Mouse (Mus musculus): ENCODE results near the gene Sec31a. TPM values are rescaled to one million over a fixed set of nuclear protein-coding genes. Genes with fewer than 3 reads are reported as not detected.

Gene Sec31a
- total and polyA plus RNA-seq, 3 experiments = 61.2 to 165 TPM; not detected in 1

- DNase-seq (ENCODE audit: low read depth, low spot score) = no peak
- Histone ChIP-seq H3K79me2 (ENCODE audit: control insufficient read depth, insufficient read depth, low read length, poor library complexity) (no peaks in the 10 kb centered on the region), H3K4me3 (ENCODE audit: control insufficient read depth in 1 of 2, insufficient read depth in 1 of 2, low read depth in 2 of 2, low read length in 2 of 2) (no peak overlapping the region), H3K4me1 (ENCODE audit: control insufficient read depth in 1 of 2, insufficient read depth in 2 of 2, low read length in 2 of 2) (no peaks in the 10 kb centered on the region), H3K9me3 (replicated peaks; ENCODE audit: insufficient read depth, low read length) (no peaks in the 10 kb centered on the region), H3K27me3 (ENCODE audit: control insufficient read depth in 1 of 2, insufficient read depth in 2 of 2, low read length in 2 of 2) (no peaks in the 10 kb centered on the region; a peak in 1 of 4 replicates), H3K9ac (ENCODE audit: control insufficient read depth, low read depth, low read length, poor library complexity, severe bottlenecking) (no peak overlapping the region), H3K36me3 (ENCODE audit: control insufficient read depth in 1 of 2, insufficient read depth in 2 of 2, low read length in 2 of 2) (no peaks in the 10 kb centered on the region), H3K27ac (ENCODE audit: control insufficient read depth, low read depth, low read length) (no peak overlapping the region)
- TF ChIP-seq CTCF (IDR thresholded peaks at IDR 0.05 in 2 of 3, conservative IDR thresholded peaks at IDR 0.05 in 1 of 3; ENCODE audit: control insufficient read depth in 1 of 3, insufficient read depth in 1 of 3, low read depth in 2 of 3, low read length in 3 of 3, poor library complexity in 1 of 3, severe bottlenecking in 1 of 3) (no peak), MEF2A (IDR thresholded peaks at IDR 0.05; ENCODE audit: extremely low read depth, insufficient replicate concordance, low read depth, low read length, poor library complexity, severe bottlenecking) (no peak), NRF1 (IDR thresholded peaks at IDR 0.05; ENCODE audit: insufficient read depth, low read depth, low read length, poor library complexity, severe bottlenecking) (no peak), ZMIZ1 (IDR thresholded peaks at IDR 0.05; ENCODE audit: low read depth, low read length) (no peak), POLR2AphosphoS5 (IDR thresholded peaks at IDR 0.05; ENCODE audit: borderline replicate concordance, low read depth, low read length) (no peak), POLR2AphosphoS2 (IDR thresholded peaks at IDR 0.05; ENCODE audit: low read length) (no peak), ELF1 (IDR thresholded peaks at IDR 0.05; ENCODE audit: low read depth, low read length) (no peak), UBTF (IDR thresholded peaks at IDR 0.05; ENCODE audit: borderline replicate concordance, insufficient read depth, low read depth, low read length) (no peak), SMC3 (IDR thresholded peaks at IDR 0.05; ENCODE audit: low read depth, low read length) (no peak)
Observed at GRCm38 (mm10) chr5:100343087-100343486, 72.9 kb downstream of the Sec31a start.

- no peak for TF ChIP-seq MAZ (IDR thresholded peaks at IDR 0.05; ENCODE audit: low read depth, low read length)
- no peak for TF ChIP-seq RAD21 (IDR thresholded peaks at IDR 0.05; ENCODE audit: low read depth, low read length)
- no peak for TF ChIP-seq MXI1 (IDR thresholded peaks at IDR 0.05; ENCODE audit: low read depth, low read length)
- TF ChIP-seq SIN3A (IDR thresholded peaks at IDR 0.05; ENCODE audit: low read length) = no peak
- no peak for TF ChIP-seq BHLHE40 (IDR thresholded peaks at IDR 0.05; ENCODE audit: borderline replicate concordance, low read depth, low read length)
- TF ChIP-seq POLR2AphosphoS5 (IDR thresholded peaks at IDR 0.05; ENCODE audit: borderline replicate concordance, low read depth, low read length) = no peak
- TF ChIP-seq JUND (IDR thresholded peaks at IDR 0.05; ENCODE audit: low read depth, low read length) = no peak
- TF ChIP-seq ZC3H11A (IDR thresholded peaks at IDR 0.05; ENCODE audit: low read depth, low read length) = no peak
- TF ChIP-seq MYB (IDR thresholded peaks at IDR 0.05; ENCODE audit: low read depth, low read length) = no peak
- no peak for TF ChIP-seq RCOR1 (IDR thresholded peaks at IDR 0.05; ENCODE audit: low read depth, low read length)
- TF ChIP-seq HCFC1 (IDR thresholded peaks at IDR 0.05; ENCODE audit: low read depth, low read length) = no peak
- DNase-seq (ENCODE audit: low read depth, low spot score) = no peak
- H3K27me3 ChIP-seq (ENCODE audit: control insufficient read depth in 1 of 2, insufficient read depth in 2 of 2, low read length in 2 of 2) = no peaks in the 10 kb centered on the region; a peak in 1 of 4 replicates
- H3K4me3 ChIP-seq (ENCODE audit: control insufficient read depth in 1 of 2, insufficient read depth in 1 of 2, low read depth in 2 of 2, low read length in 2 of 2) = no peak overlapping the region
- no peak overlapping the region for H3K27ac ChIP-seq (ENCODE audit: control insufficient read depth, low read depth, low read length)
- H3K79me2 ChIP-seq (ENCODE audit: control insufficient read depth, insufficient read depth, low read length, poor library complexity) = no peaks in the 10 kb centered on the region
- H3K36me3 ChIP-seq (ENCODE audit: control insufficient read depth in 1 of 2, insufficient read depth in 2 of 2, low read length in 2 of 2) = no peaks in the 10 kb centered on the region
- H3K4me1 ChIP-seq (ENCODE audit: control insufficient read depth in 1 of 2, insufficient read depth in 2 of 2, low read length in 2 of 2) = no peaks in the 10 kb centered on the region
- no peak overlapping the region for H3K9ac ChIP-seq (ENCODE audit: control insufficient read depth, low read depth, low read length, poor library complexity, severe bottlenecking)
- H3K9me3 ChIP-seq (replicated peaks; ENCODE audit: insufficient read depth, low read length) = no peaks in the 10 kb centered on the region
Observed at GRCm38 (mm10) chr5:100342422-100342821, 73.6 kb downstream of the Sec31a start.
